ENCODE assay signal across 1 mouse cellular context in the genomic region with DNA sequence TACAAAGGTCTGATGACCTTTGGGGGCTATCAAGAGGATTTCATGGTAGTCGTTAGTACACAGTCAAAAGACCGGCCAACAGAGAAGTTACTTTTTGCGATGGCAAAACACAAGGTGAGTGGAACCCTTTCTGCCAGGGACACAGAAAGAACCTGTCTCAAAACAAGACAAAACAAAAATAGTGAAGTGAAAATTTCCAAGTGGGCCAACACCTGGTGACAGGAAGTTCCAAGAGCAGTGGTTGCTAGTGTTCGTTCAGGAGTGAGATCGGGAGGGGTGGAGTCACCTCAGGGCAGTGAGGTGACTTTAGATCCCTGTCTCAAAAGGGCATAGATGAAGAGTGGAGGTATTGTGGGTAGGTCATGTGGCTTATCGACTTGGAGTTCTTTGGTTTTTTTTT.
TF ChIP-seq lines count a peak whose summit lies in the region.

No protein-coding gene starts in this region.

TF ChIP-seq in CH12.LX, 34 proteins besides CTCF, POLR2A, EP300 and RAD21 (continued from another document):
- TF ChIP-seq MEF2A (IDR thresholded peaks at IDR 0.05; ENCODE audit: borderline replicate concordance, low read depth, low read length) (peak; percentile 70; the same call in 1 of the 2 replicates), JUND (conservative IDR thresholded peaks at IDR 0.05; ENCODE audit: low read depth, low read length) (no peak), ETS1 (conservative IDR thresholded peaks at IDR 0.05; ENCODE audit: low read depth, low read length) (0 out of 2 replicates have a peak, but pooled peaks have one; percentile 34), NRF1 (IDR thresholded peaks at IDR 0.05; ENCODE audit: low read depth, low read length) (no peak), ELF1 (IDR thresholded peaks at IDR 0.05; ENCODE audit: low read depth, low read length) (peak; percentile 50; the same call in 1 of the 2 replicates)
